Comparison of ENCODE assay signal across 8 mouse cellular contexts in the genomic region with DNA sequence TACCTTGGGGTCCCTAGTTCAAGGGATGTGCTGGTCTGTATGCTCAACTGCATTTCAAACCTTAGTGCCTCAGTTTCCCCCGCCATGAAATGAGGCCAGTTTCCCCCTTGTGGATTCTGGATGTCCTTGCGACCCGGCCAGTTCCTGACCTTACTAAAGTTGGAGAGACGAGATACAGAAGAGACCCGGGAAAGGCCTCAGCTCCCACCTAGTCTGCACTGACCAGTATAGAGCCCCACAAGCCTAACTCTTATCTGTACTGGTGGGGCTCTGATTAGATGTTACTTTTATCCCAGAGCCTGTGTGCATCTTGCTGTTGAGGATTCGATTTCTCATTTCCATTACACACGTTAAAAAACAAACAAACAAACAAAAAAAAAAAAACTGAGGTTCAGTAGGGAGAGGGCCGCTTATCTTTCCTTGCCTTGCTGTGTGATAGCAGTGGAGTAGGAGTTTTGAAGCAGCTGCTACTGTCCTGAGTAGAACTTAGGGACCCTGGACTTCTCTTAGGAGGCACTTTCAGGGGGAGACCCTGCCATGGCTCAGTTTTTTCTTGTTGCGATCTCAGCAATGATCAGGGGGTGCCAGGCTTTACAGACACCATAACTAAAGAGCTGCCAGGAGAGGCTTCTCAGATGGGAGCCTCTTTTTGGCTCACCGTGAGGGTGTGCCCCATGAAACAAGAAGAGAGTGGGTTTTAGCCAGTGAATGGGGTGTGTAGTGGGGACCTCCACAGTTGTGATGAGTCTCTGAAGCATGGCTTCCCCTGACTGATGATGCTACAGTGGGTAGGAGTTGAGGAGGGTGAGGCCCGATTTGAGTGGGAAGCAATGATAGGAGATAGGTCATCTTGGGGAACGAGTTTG. TPM values are rescaled to one million over a fixed set of nuclear protein-coding genes. Genes with fewer than 3 reads are reported as not detected.
A peak's percentile ranks its signal among the peaks of the same experiment; 100 is the strongest.
DNase-seq lines count a peak whose midpoint lies in the region; ATAC-seq and TF ChIP-seq lines count a peak whose summit lies in the region.

No protein-coding gene starts in this region.

- peak; percentile 40 for DNase-seq in embryo, embryonic 10 days (ENCODE audit: low spot score)
- no peak for DNase-seq in embryo, embryonic 9.5 days (ENCODE audit: extremely low spot score)
- peak; percentile 15 for DNase-seq in retina, embryonic 14.5 days (ENCODE audit: low spot score)
- DNase-seq in retina, postnatal 1 day: no peak
- DNase-seq in kidney, postnatal 0 days (ENCODE audit: low spot score): peak; percentile 22
- DNase-seq in urinary bladder, postnatal 4 days (ENCODE audit: low spot score in 2 of 2): no peak

- TF ChIP-seq CTCF in kidney, postnatal 0 days (IDR thresholded peaks at IDR 0.05; ENCODE audit: low read depth): 0 out of 2 replicates have a peak, but pooled peaks have one; percentile 9

- H3K4me1 ChIP-seq in forebrain, embryonic 12.5 days: peaks cover 46% of the 10 kb centered on the region
- peaks cover 9% of the 10 kb centered on the region; the same call in 1 of the 2 replicates for H3K4me1 ChIP-seq in kidney, postnatal 0 days (replicated peaks; ENCODE audit: insufficient read depth, low read length)
- H3K4me1 ChIP-seq in midbrain, embryonic 16.5 days (ENCODE audit: control insufficient read depth, insufficient read depth, low read length): peaks cover 38% of the 10 kb centered on the region

- H3K4me2 ChIP-seq in forebrain, embryonic 12.5 days: peak overlapping the region; percentile 67
- peak overlapping the region; percentile 84 for H3K4me2 ChIP-seq in kidney, postnatal 0 days (ENCODE audit: low read length)
- peak overlapping the region; percentile 93 for H3K4me2 ChIP-seq in midbrain, embryonic 16.5 days (ENCODE audit: low read length)

- 28% methylated on average over 12 of the region's 12 CpGs for WGBS in forebrain, embryonic 12.5 days
- 24% methylated on average over 12 of the region's 12 CpGs for WGBS in kidney, postnatal 0 days
- WGBS in midbrain, embryonic 16.5 days: 21% methylated on average over 12 of the region's 12 CpGs

- no peaks in the 10 kb centered on the region for H3K27me3 ChIP-seq in forebrain, embryonic 12.5 days
- H3K27me3 ChIP-seq in kidney, postnatal 0 days (ENCODE audit: insufficient read depth, low read length): no peaks in the 10 kb centered on the region
- no peaks in the 10 kb centered on the region for H3K27me3 ChIP-seq in midbrain, embryonic 16.5 days (ENCODE audit: control insufficient read depth, insufficient read depth, low read depth, low read length)

- peak overlapping the region; percentile 93 for H3K9ac ChIP-seq in forebrain, embryonic 12.5 days
- H3K9ac ChIP-seq in kidney, postnatal 0 days (ENCODE audit: low read depth, low read length): peak overlapping the region; percentile 87
- H3K9ac ChIP-seq in midbrain, embryonic 16.5 days (ENCODE audit: low read depth, low read length): peak overlapping the region; percentile 95

- ATAC-seq in forebrain, embryonic 12.5 days (ENCODE audit: low FRiP score): no peak
- no peak for ATAC-seq in kidney, postnatal 0 days (replicated peaks; ENCODE audit: low FRiP score, low read depth)
- ATAC-seq in midbrain, embryonic 16.5 days: no peak

- H3K4me3 ChIP-seq in forebrain, embryonic 12.5 days (replicated peaks): peak overlapping the region; percentile 86
- peak overlapping the region; percentile 82 for H3K4me3 ChIP-seq in kidney, postnatal 0 days (replicated peaks; ENCODE audit: low read depth, low read length)
- peak overlapping the region; percentile 90 for H3K4me3 ChIP-seq in midbrain, embryonic 16.5 days (ENCODE audit: low read depth, low read length)

- peaks cover 28% of the 10 kb centered on the region for H3K36me3 ChIP-seq in forebrain, embryonic 12.5 days (replicated peaks)
- H3K36me3 ChIP-seq in kidney, postnatal 0 days (ENCODE audit: insufficient read depth, low read length): 0 out of 2 replicates have a peak, but pooled peaks cover 4% of the 10 kb centered on the region
- peaks cover 2% of the 10 kb centered on the region for H3K36me3 ChIP-seq in midbrain, embryonic 16.5 days (ENCODE audit: control insufficient read depth, insufficient read depth, low read length)

- peak overlapping the region; percentile 95 for H3K27ac ChIP-seq in forebrain, embryonic 12.5 days
- H3K27ac ChIP-seq in kidney, postnatal 0 days: no peak overlapping the region; the same call in 1 of the 2 replicates
- H3K27ac ChIP-seq in midbrain, embryonic 16.5 days (ENCODE audit: low read length): peak overlapping the region; percentile 90

- H3K9me3 ChIP-seq in forebrain, embryonic 12.5 days: no peaks in the 10 kb centered on the region
- H3K9me3 ChIP-seq in kidney, postnatal 0 days (replicated peaks; ENCODE audit: low read length): no peaks in the 10 kb centered on the region
- no peaks in the 10 kb centered on the region for H3K9me3 ChIP-seq in midbrain, embryonic 16.5 days (replicated peaks; ENCODE audit: control insufficient read depth, low read length, poor library complexity, severe bottlenecking)

RNA-seq across cellular contexts. Expression of gene Llgl1, which starts 1.0 kb away (rescaled TPM):
- 138 and 152 TPM in 2 replicates for polyA plus RNA-seq in forebrain, embryonic 12.5 days (2016; fragmentation: Nextera tagmentation; extraction: Ambion mirVana)
- 26.4 and 31.0 TPM in 2 replicates for polyA plus RNA-seq in kidney, postnatal 0 days (2015; fragmentation: Nextera tagmentation; extraction: Ambion mirVana)
- 44.4 and 46.8 TPM in 2 replicates for polyA plus RNA-seq in midbrain, embryonic 16.5 days (2015; fragmentation: Nextera tagmentation; extraction: Ambion mirVana)

RNA-seq across cellular contexts. Expression of gene Flii, which starts 26.5 kb away (rescaled TPM):
- polyA plus RNA-seq in forebrain, embryonic 12.5 days (2016; fragmentation: Nextera tagmentation; extraction: Ambion mirVana): 76.2 and 78.9 TPM in 2 replicates
- polyA plus RNA-seq in kidney, postnatal 0 days (2015; fragmentation: Nextera tagmentation; extraction: Ambion mirVana): 53.4 and 56.8 TPM in 2 replicates
- 78.5 and 79.2 TPM in 2 replicates for polyA plus RNA-seq in midbrain, embryonic 16.5 days (2015; fragmentation: Nextera tagmentation; extraction: Ambion mirVana)

RNA-seq across cellular contexts. Expression of gene Mief2, which starts 27.6 kb away (rescaled TPM):
- 15.4 and 17.9 TPM in 2 replicates for polyA plus RNA-seq in forebrain, embryonic 12.5 days (2016; fragmentation: Nextera tagmentation; extraction: Ambion mirVana)
- 14.1 and 14.5 TPM in 2 replicates for polyA plus RNA-seq in kidney, postnatal 0 days (2015; fragmentation: Nextera tagmentation; extraction: Ambion mirVana)
- 23.6 and 24.6 TPM in 2 replicates for polyA plus RNA-seq in midbrain, embryonic 16.5 days (2015; fragmentation: Nextera tagmentation; extraction: Ambion mirVana)

Comparison
In these comparisons a context has a peak if more than half of its experiments do, and no peak if none do; other contexts are left out.
1. DNase-seq: peak in embryo, embryonic 10 days (single experiment), retina, embryonic 14.5 days (single experiment) and kidney, postnatal 0 days (single experiment); none in embryo, embryonic 9.5 days (single experiment), retina, postnatal 1 day (single experiment) and urinary bladder, postnatal 4 days (0 of 2).
2. Peak in every context shown above with its lines, with median percentiles within 50 percentile points of each other: H3K4me2 ChIP-seq, H3K4me3 ChIP-seq and H3K9ac ChIP-seq.